Mouse (Mus musculus): ENCODE data around the gene Phf12.

Phf12 gene

GRCm38 (mm10) chr11:77974325-77974724, 8.2 kb upstream of the Phf12 start:
- peak; percentile 41 for DNase-seq

- no peak for DNase-seq
These were observed 6.7 kb upstream of the Phf12 start for GRCm38 (mm10) chr11:77975873-77976272.

DNA sequence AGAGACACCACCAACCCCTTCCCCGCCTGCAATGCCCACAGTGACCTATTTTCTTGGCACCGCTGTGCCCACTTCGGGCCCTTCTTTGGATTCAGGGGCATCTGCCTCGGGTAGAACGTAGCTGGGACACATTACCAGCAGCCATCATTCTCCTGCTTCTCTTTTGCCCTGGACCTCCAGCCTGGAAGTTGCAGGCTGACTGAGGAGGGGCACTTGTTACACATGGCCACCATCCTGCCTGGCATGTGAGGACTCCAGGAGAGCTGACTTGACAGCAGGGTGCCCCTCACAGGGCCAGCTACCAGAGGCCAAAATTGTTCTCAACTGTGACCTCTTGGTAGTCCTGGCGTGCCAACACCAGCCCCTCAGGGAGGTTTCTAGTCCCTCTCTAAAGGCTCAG, 4.4 kb upstream of the Phf12 start:
- peak; percentile 56 for DNase-seq

DNA sequence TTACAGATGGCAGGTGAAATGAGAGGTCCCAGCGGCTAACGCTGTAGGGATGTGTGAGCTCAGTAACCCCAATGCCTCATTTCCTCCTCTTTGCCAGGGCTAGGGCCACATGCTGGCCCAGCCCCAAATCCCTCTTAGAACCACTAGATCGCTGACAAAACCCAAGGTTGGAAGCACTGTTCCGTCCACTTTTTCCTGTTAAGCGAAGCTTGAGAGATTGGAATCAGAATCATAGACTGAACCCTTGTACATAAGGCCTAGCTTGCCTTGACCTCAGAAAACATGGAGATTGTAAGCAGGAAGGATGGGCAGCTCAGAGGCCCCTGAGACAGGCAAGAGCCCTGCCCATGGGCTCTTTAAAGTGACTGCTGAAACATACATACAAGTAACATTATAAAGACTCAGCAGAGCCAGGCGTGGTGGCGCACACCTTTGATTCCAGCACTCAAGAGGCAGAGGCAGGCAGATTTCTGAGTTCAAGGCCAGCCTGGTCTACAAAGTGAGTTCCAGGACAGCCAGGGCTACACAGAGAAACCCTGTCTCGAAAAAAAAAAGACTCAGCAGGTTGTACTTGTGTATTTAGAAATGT, 3.2 kb upstream of the Phf12 start:
- peak; percentile 58 for DNase-seq

DNA sequence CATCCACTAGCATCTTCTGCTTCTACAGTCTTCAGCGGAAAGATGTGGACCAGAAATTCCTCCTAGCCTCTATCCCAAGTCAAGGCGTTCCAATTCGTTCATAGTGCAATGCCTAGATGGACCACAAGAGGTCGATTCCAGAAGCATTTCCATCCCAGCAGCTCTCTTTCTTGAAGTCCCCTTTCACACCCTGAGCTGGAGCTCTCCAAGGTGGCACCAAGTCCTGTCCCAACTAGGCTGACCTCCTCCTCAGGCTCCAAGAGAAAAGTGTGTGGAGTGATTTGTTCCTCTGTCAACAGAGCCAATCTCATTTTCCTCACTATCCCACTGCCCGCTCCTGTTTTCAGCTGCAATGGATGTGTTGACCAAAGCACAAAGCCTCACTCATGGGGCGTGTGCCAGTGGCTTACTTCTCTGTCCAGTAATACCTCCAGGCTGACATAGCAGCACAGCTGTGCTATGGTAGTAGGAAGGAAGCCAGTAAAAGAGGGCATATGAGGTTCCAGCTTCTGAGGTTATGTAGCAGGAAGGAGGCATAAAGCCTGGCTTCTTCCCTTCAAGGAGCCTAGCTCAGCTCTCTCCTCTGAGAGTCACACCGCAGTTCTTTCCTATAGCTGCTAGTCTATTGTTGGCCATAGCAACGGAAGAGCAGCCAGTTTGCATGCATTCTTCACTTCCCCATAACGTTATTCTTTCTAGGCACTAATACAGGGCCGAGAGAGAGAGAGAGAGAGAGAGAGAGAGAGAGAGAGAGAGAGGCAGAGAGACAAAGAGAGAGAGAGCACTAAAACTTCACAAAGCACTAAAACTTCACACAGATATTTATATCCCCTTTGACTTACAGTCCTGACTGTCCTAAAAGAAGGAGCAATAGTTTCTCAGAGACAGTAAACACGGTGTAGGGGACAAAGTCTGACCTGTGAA, 2.0 kb upstream of the Phf12 start:
- DNase-seq = peak; percentile 68

- DNase-seq = peak; percentile 98
These were observed 729 bp upstream of the Phf12 start for GRCm38 (mm10) chr11:77981609-77982440.

DNA sequence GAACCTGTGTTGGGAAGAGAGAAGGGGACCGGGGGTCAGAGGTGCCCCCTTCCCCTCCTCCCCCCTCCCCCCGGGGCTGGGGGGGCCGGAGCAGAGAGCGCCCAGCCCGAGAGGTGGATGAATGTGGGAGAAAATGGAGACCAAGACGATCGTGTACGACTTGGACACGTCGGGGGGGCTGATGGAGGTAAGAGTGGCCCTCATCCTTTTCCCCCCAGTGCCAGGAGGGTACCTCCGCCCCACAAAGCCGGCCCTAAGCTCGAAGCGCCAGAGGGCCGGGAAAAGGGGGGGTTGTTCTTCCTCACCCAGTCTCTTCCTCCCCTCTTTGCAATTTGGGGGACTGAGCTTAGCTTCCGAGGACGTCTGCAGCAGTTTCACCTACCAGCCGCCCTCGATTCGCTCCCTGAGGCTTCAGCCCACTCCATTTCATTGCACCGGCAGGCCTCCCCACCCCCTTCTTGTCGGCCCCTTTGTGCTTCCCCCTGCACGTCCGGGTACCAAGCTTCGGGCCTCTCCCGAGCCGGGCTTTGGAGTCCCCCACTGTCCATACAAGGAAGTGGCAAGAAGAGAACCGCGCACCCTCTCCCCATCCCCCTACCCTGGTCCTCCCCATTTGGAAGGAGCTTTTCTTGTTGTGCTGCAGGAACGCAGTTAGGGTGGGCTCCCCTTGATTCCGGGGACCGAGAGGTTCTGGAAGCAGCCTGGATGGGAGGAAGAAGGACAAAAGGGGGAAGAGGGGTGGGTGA, 810 bp downstream of the Phf12 start:
- peak; percentile 86 for DNase-seq

DNA sequence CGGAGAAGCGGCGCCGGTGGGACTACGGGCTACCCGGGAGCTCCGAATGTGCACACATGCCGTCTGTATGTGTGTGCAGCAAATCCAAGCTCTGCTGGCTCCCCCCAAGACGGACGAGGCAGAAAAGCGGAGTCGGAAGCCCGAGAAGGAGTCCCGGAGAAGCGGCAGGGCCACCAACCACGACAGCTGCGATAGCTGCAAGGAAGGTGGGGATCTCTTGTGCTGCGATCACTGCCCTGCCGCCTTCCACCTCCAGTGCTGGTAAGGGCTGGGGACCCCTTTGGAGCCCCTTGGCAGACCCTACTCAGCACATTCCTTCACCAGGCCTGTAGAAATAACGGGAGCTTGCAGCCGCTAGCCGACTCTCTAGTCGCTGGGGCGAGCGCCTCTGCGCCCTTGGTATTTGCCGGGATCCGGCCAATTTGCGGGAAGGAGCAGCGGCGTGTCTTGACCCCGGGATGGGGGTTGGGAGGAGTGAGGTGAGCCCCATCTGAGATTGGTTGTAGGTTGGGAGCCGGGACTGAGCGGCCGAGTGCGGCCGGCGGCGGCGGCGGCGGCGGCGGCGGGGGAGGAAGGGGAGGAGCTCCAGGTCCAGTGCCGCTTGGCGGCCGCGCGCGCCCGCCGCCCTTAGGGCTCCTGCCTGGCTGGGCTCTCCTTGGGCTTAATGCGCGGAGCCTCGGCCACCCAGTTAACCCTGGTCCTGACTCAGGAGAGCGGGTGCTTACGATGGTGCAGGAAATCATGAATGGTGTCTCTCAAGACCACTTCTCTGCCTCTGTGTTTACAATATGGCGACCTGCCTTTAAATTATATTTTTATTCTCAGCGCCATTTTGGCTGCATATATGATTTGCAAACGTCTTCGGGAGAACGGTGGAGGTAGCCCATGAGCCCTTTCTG, 1.6 kb downstream of the Phf12 start:
- peak; percentile 79 for DNase-seq

GRCm38 (mm10) chr11:77984836-77985231, 2.3 kb downstream of the Phf12 start:
- peak; percentile 67 for DNase-seq

GRCm38 (mm10) chr11:77985541-77986065, 3.0 kb downstream of the Phf12 start:
- DNase-seq = no peak

DNA sequence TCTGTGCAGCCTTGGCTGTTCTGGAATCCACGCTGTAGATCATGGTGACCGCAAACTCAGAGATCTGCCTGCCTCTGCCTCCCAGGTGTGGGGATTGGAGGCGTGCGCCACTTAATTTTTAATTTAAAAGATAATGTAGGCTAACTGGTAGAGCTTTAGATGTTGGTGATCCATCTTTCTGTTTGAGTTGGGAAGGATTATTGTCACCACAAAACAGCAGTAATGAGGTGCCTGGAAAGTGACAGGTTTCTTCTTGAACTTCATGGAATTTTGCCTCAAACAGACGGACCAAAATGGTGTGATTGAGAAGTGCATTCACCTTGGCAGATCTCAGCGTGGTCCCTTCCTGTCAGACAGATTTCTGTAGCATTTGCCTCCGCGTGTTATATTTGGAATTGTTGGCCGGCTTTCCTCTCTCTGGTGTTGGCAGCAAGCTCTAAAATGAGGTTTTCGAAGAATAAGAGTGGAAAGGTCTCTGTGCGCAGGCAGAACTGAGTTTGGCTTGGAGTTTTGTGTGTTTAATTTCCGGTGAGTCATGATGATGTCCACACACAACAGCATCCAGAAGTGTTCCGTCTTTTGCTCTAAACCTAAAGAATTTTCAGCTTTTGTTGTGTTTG, 6.6 kb downstream of the Phf12 start:
- peak; percentile 56 for DNase-seq

GRCm38 (mm10) chr11:77995556-77995955, 13.0 kb downstream of the Phf12 start:
- DNase-seq = no peak

GRCm38 (mm10) chr11:78006446-78006845, 23.9 kb downstream of the Phf12 start:
- no peak for DNase-seq

DNA sequence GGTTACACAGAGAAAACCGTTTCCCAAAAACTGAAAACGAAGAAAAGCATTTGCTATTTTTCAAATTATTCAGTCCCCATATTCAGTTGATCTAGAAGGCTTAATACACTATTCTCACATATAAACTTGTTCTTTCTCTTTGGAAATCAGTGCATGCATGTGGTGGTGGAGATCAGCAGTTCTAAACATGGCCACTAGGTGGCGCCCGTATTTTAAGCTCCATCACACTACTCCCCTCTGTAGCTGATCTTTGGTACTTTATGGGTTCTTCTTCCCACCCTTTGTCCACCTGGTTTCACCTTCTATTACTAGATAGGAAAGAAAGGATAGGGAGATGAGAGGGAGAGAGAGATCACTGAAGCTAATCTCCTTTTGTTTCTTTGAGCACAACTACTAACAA, 37.1 kb downstream of the Phf12 start:
- DNase-seq = peak; percentile 48

GRCm38 (mm10) chr11:78023607-78024006, 41.1 kb downstream of the Phf12 start:
- DNase-seq = no peak

- DNase-seq = no peak
These were observed 46.7 kb downstream of the Phf12 start for GRCm38 (mm10) chr11:78029240-78029639.

GRCm38 (mm10) chr11:78030600-78030999, 48.0 kb downstream of the Phf12 start:
- no peak for DNase-seq

DNA sequence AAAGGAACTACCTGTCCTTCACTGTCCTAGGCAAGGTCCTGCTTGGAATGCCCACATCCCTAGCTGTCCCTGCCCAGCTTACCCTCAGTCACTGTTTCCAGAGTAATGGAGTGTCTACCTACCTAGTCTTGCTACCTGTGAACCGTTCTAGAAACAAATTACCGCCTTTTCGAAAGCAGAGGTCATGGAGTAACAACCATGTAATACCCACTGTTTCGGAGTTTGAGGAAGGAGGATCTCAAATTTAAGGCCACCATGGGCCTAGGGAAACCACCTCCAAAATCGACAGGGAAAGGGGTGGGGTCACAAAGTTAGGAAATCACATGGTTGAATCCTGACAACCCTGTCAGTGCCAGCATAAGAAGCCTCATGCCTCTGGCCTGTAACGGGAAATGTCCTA, 48.8 kb downstream of the Phf12 start:
- DNase-seq = no peak

- peak; percentile 90 for DNase-seq
These were observed 49.6 kb downstream of the Phf12 start, which contains the start of gene Dhrs13 for GRCm38 (mm10) chr11:78031947-78032808. Gene Dhrs13 (plus strand): TSS chr11:78032280.

GRCm38 (mm10) chr11:78032809-78033195, 50.2 kb downstream of the Phf12 start:
- DNase-seq = no peak
